Mouse (Mus musculus): ENCODE results near the gene Spef1. TPM values are rescaled to one million over a fixed set of nuclear protein-coding genes. Genes with fewer than 3 reads are reported as not detected.

Gene Spef1
- polyA plus RNA-seq, 1 experiment from 2014 or later = 11.2 TPM

DNA sequence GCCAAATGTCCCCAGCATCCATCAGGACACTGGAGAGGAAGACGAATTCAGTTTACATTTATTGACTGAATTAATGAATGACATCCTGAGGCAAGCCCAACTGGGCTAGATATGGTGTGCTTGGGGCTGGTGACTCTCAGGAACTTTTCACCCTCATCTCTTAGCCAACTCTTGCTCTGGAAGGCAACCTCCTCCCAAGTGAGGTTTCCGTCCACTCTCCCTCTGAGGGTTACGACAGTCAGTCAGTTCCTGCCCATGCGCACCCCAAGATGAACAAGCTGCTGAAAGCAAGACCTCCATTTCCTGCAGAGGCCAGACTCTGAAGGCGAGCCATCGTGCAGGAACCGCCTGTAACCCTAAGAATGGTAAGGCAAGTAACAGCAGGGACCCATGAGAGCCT lies 30.1 kb downstream of the Spef1 start:
- Histone ChIP-seq H3K27me3 (ENCODE audit: control insufficient read depth, insufficient read depth, low read depth, low read length) (no peaks in the 10 kb centered on the region), H3K4me2 (ENCODE audit: low read length) (no peak overlapping the region), H3K36me3 (ENCODE audit: control insufficient read depth, insufficient read depth, low read length) (no peaks in the 10 kb centered on the region; the same call in 1 of the 2 replicates), H3K9me3 (replicated peaks; ENCODE audit: control insufficient read depth, low read length, poor library complexity, severe bottlenecking) (no peaks in the 10 kb centered on the region), H3K4me1 (ENCODE audit: control insufficient read depth, insufficient read depth, low read length) (peaks cover 25% of the 10 kb centered on the region), H3K27ac (ENCODE audit: low read length) (no peak overlapping the region), H3K4me3 (ENCODE audit: low read depth, low read length) (no peak overlapping the region), H3K9ac (ENCODE audit: low read depth, low read length) (no peak overlapping the region)
- WGBS = 91% methylated on average over 7 of the region's 7 CpGs
- ATAC-seq = no peak

DNA sequence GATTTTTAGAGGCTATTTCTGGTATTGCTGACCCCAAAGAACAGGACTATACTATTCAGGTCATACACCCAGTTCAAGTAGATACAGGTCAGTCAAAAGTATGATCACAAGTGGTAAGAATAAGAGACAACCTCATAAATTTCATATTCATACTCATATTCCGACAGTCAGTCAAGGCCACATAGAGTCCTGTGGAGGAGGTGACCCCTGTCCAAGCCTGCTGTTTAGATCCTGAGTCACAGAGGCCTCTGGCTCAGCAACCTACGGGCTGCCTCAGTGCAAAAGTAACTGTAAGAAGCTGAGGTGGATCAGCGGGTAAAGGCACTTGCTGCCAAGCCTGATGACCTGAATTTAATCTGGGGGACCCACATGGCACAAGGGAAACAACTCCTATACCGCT lies 33.0 kb downstream of the Spef1 start:
- H3K27me3 ChIP-seq (ENCODE audit: control insufficient read depth, insufficient read depth, low read depth, low read length) = no peaks in the 10 kb centered on the region
- H3K4me2 ChIP-seq (ENCODE audit: low read length) = no peak overlapping the region
- no peak for ATAC-seq
- H3K9me3 ChIP-seq (replicated peaks; ENCODE audit: control insufficient read depth, low read length, poor library complexity, severe bottlenecking) = no peaks in the 10 kb centered on the region
- H3K9ac ChIP-seq (ENCODE audit: low read depth, low read length) = no peak overlapping the region
- peaks cover 4% of the 10 kb centered on the region; the same call in 1 of the 2 replicates for H3K36me3 ChIP-seq (ENCODE audit: control insufficient read depth, insufficient read depth, low read length)
- 93% methylated on average over 4 of the region's 4 CpGs for WGBS
- peaks cover 18% of the 10 kb centered on the region for H3K4me1 ChIP-seq (ENCODE audit: control insufficient read depth, insufficient read depth, low read length)
- no peak overlapping the region for H3K27ac ChIP-seq (ENCODE audit: low read length)
- H3K4me3 ChIP-seq (ENCODE audit: low read depth, low read length) = no peak overlapping the region

DNA sequence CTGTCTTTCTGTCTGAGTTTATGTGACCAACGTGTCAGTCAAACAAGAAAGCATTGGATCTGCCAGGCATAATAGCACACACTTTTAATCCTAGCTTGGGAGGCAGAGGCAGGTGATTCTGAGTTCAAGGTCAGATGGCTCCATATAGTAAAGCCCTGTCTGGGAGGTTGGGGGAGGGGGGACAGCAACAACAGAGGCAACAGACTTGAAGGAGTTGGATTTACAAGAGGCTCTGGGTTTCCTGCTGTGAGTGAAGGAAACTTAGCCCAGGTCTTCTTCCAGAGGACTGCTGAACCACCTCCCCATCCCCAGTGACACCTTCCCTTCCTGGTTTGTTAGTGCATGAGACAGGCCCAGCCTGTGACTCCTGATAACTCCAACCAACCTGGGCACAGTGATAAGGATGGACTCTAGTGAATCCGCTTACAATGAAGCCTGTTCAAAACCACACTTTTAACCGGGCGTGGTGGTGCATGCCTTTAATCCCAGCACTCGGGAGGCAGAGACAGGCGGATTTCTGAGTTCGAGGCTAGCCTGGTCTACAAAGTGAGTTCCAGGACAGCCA lies 34.8 kb downstream of the Spef1 start:
- H3K27me3 ChIP-seq (ENCODE audit: control insufficient read depth, insufficient read depth, low read depth, low read length) = no peaks in the 10 kb centered on the region
- no peak overlapping the region for H3K27ac ChIP-seq (ENCODE audit: low read length)
- no peak overlapping the region for H3K4me3 ChIP-seq (ENCODE audit: low read depth, low read length)
- no peak overlapping the region for H3K9ac ChIP-seq (ENCODE audit: low read depth, low read length)
- H3K4me2 ChIP-seq (ENCODE audit: low read length) = no peak overlapping the region
- peaks cover 19% of the 10 kb centered on the region for H3K36me3 ChIP-seq (ENCODE audit: control insufficient read depth, insufficient read depth, low read length)
- H3K9me3 ChIP-seq (replicated peaks; ENCODE audit: control insufficient read depth, low read length, poor library complexity, severe bottlenecking) = no peaks in the 10 kb centered on the region
- no peaks in the 10 kb centered on the region; the same call in 1 of the 2 replicates for H3K4me1 ChIP-seq (ENCODE audit: control insufficient read depth, insufficient read depth, low read length)
- no peak for ATAC-seq
- WGBS = 94% methylated on average over 7 of the region's 7 CpGs

DNA sequence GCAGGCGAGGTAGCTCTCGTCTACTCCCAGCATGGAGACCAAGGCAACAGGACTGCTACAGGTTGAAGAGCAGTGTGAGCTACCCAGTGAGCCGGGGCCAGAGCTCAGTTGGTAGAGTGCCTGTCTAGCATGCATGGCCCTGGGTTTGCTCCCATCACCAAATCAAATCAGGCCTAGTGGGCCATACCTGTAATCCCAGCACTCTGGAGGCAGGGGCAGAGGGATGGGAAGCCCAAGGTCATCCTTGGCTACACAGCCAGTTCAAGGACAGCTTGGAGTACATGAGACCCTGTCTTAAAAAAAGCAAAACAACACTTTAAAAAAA lies 37.9 kb downstream of the Spef1 start:
- H3K9me3 ChIP-seq (replicated peaks; ENCODE audit: control insufficient read depth, low read length, poor library complexity, severe bottlenecking) = no peaks in the 10 kb centered on the region
- H3K27me3 ChIP-seq (ENCODE audit: control insufficient read depth, insufficient read depth, low read depth, low read length) = no peaks in the 10 kb centered on the region
- no peaks in the 10 kb centered on the region for H3K4me1 ChIP-seq (ENCODE audit: control insufficient read depth, insufficient read depth, low read length)
- no peak for ATAC-seq
- no peak overlapping the region for H3K27ac ChIP-seq (ENCODE audit: low read length)
- H3K9ac ChIP-seq (ENCODE audit: low read depth, low read length) = no peak overlapping the region
- no peak overlapping the region for H3K4me2 ChIP-seq (ENCODE audit: low read length)
- WGBS = 97% methylated on average over 3 of the region's 3 CpGs
- H3K4me3 ChIP-seq (ENCODE audit: low read depth, low read length) = no peak overlapping the region
- peaks cover 37% of the 10 kb centered on the region for H3K36me3 ChIP-seq (ENCODE audit: control insufficient read depth, insufficient read depth, low read length)

DNA sequence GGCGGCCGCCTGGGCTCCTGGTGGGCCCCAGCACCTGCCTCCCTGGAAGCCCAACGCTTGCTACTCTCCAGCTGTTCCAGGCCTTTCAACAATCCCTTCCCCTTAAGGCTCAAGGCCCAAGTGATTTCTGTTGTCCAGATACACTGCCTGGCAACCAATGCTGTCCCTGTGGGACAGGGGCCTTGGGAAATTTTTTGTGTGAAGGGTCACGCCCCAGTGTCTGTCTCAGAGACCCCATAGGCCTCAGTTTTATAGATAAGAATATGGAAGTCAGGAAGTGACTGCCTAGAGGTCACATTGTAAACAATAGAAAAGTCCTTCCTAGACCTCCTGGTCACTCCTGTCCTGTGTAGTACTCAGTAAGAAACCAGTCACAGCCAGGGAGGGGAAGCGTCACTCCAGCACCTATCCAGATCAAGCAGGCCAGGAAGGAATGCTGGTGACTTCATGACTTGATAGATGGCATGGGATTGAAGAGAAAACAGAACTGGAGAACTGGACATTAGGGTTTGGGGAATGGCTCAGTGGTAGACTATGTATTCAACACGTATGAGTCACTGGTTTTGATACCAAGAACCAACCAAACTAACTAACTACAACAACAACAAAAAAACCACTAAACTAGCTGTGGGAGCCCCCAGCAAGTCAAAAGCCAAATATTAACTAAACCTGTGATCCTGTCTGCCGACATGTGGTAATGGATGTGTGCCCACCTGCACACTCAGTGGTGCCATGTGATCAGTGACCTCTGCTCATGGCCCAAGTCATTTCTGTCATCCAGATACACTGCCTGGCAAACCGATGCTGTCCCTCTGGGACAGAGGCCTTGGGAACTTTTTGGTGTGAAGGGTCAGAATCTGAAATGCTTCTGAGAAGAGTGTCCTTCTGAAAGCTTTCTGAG lies 38.5 kb downstream of the Spef1 start:
- H3K4me3 ChIP-seq (ENCODE audit: low read depth, low read length) = no peak overlapping the region
- no peaks in the 10 kb centered on the region for H3K4me1 ChIP-seq (ENCODE audit: control insufficient read depth, insufficient read depth, low read length)

DNA sequence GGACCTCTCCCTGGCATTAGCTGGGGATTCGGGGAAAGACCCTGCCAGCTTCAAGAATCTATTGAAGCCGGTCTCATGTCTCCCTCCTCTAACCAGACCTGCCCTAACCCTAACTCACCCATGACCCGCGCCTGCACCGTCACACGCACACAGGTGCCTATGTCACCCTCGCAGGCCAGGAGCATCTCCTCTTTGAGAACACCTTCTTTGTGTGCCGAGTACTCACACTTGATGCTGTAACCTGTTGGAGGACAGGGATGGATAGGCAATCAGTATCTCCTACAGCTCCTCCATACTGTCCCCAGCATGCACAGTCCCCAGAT lies 40.1 kb downstream of the Spef1 start:
- no peaks in the 10 kb centered on the region for H3K27me3 ChIP-seq (ENCODE audit: control insufficient read depth, insufficient read depth, low read depth, low read length)
- H3K4me3 ChIP-seq (ENCODE audit: low read depth, low read length) = no peak overlapping the region
- no peaks in the 10 kb centered on the region for H3K4me1 ChIP-seq (ENCODE audit: control insufficient read depth, insufficient read depth, low read length)
- H3K36me3 ChIP-seq (ENCODE audit: control insufficient read depth, insufficient read depth, low read length) = peaks cover 43% of the 10 kb centered on the region
- no peak overlapping the region for H3K9ac ChIP-seq (ENCODE audit: low read depth, low read length)
- 95% methylated on average over 8 of the region's 8 CpGs for WGBS
- no peak for ATAC-seq
- no peak overlapping the region for H3K27ac ChIP-seq (ENCODE audit: low read length)
- no peak overlapping the region for H3K4me2 ChIP-seq (ENCODE audit: low read length)
- no peaks in the 10 kb centered on the region for H3K9me3 ChIP-seq (replicated peaks; ENCODE audit: control insufficient read depth, low read length, poor library complexity, severe bottlenecking)

More for the DNA sequence above, 38.5 kb downstream of the Spef1 start:
- Histone ChIP-seq H3K27me3 (ENCODE audit: control insufficient read depth, insufficient read depth, low read depth, low read length) (no peaks in the 10 kb centered on the region), H3K27ac (ENCODE audit: low read length) (no peak overlapping the region), H3K4me2 (ENCODE audit: low read length) (no peak overlapping the region), H3K9me3 (replicated peaks; ENCODE audit: control insufficient read depth, low read length, poor library complexity, severe bottlenecking) (no peaks in the 10 kb centered on the region), H3K36me3 (ENCODE audit: control insufficient read depth, insufficient read depth, low read length) (peaks cover 40% of the 10 kb centered on the region), H3K9ac (ENCODE audit: low read depth, low read length) (no peak overlapping the region)
- WGBS = 91% methylated on average over 8 of the region's 8 CpGs
- ATAC-seq = no peak

DNA sequence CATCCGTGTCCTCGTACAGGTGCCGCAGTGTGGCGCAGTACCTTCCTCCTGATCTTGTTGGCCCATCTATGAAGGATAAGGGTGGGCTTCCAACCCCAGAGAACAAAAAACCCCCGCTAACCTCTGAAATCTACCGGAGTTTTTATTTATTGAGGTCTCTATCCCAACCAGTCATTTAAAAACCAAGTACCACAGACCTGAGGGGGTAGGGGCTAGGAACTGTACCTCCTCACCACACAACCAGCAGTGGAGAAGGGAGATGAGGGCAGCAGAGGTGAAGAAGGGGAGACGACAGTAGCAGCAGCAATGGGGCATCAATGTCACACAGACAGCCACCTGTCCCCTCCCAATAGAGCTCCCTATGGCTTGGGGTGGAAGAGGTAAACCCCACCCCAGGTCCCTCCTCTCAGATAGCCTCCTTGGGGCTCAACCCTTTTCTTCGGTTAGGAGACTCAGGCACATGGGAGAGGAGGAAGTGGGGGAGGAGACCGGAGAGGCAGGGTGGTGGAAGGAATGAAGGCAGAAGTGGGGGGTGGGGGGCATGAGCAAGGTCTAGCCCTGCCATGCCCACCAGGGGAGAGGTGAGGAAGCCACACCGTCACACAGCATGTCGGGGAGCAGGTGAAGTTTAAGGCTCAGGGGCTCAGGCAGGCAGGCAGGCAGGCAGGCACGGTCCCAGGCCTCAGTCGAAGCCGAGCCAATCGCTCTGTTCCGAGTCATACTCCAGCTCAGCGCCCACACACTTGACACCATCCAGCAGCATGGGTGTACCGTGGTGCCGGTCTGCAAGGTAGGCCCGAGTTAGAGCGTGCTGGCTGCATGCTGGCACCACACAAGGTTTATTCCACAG lies 40.7 kb downstream of the Spef1 start:
- peaks cover 43% of the 10 kb centered on the region for H3K36me3 ChIP-seq (ENCODE audit: control insufficient read depth, insufficient read depth, low read length)
- H3K27me3 ChIP-seq (ENCODE audit: control insufficient read depth, insufficient read depth, low read depth, low read length) = no peaks in the 10 kb centered on the region
- H3K9me3 ChIP-seq (replicated peaks; ENCODE audit: control insufficient read depth, low read length, poor library complexity, severe bottlenecking) = no peaks in the 10 kb centered on the region
- 95% methylated on average over 21 of the region's 21 CpGs for WGBS
- H3K9ac ChIP-seq (ENCODE audit: low read depth, low read length) = no peak overlapping the region; the same call in 1 of the 2 replicates
- H3K4me2 ChIP-seq (ENCODE audit: low read length) = no peak overlapping the region
- no peak overlapping the region for H3K27ac ChIP-seq (ENCODE audit: low read length)
- no peak for ATAC-seq
- no peak overlapping the region for H3K4me3 ChIP-seq (ENCODE audit: low read depth, low read length)
- no peaks in the 10 kb centered on the region for H3K4me1 ChIP-seq (ENCODE audit: control insufficient read depth, insufficient read depth, low read length)

DNA sequence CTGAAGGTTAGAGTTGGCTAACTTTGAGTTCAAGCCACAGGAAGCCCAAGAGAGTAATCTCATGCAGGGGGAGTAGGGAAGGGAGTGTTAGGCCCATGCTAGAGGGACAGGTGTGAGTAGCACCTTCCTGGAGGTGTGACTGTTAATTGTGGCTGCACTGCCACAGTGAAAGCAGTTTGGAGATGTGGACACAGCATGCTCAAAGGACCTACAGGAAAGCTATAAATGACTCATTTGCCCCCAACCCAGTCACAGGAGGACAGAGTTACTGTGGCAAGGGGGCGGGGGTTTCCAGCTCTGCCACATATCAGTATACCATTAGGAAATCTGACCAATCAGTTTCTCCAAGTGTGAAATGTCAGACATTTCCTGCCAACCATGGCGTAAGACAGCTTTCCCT lies 41.5 kb downstream of the Spef1 start:
- Histone ChIP-seq H3K4me3 (ENCODE audit: low read depth, low read length) (no peak overlapping the region), H3K36me3 (ENCODE audit: control insufficient read depth, insufficient read depth, low read length) (peaks cover 43% of the 10 kb centered on the region), H3K4me1 (ENCODE audit: control insufficient read depth, insufficient read depth, low read length) (no peaks in the 10 kb centered on the region), H3K27ac (ENCODE audit: low read length) (no peak overlapping the region), H3K27me3 (ENCODE audit: control insufficient read depth, insufficient read depth, low read depth, low read length) (no peaks in the 10 kb centered on the region), H3K9me3 (replicated peaks; ENCODE audit: control insufficient read depth, low read length, poor library complexity, severe bottlenecking) (no peaks in the 10 kb centered on the region), H3K4me2 (ENCODE audit: low read length) (no peak overlapping the region), H3K9ac (ENCODE audit: low read depth, low read length) (no peak overlapping the region)
- no peak for ATAC-seq
- 88% methylated on average over 2 of the region's 2 CpGs for WGBS

DNA sequence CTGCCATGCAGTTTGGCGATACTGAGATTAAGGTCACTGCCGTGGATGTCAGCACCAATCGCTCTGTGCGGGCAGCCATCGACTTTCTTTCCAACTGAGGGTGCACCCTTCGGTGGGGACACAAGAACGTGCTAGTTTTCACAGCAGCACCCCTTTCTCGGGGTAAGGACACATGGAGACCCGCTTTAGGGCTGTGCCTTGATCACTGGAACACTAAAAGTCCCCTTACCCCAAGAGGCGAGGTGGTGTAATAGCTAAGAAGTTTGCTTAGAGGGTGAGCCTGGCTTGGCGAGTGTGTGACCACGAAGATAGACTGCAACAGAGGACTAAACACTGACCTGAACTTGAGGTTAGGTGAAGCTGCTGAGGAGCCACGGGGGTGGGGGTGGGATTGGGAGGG lies 42.0 kb downstream of the Spef1 start:
- H3K9me3 ChIP-seq (replicated peaks; ENCODE audit: control insufficient read depth, low read length, poor library complexity, severe bottlenecking) = no peaks in the 10 kb centered on the region
- H3K4me1 ChIP-seq (ENCODE audit: control insufficient read depth, insufficient read depth, low read length) = no peaks in the 10 kb centered on the region
- no peak overlapping the region for H3K4me3 ChIP-seq (ENCODE audit: low read depth, low read length)
- H3K36me3 ChIP-seq (ENCODE audit: control insufficient read depth, insufficient read depth, low read length) = peaks cover 43% of the 10 kb centered on the region
- ATAC-seq = no peak
- no peak overlapping the region for H3K27ac ChIP-seq (ENCODE audit: low read length)
- H3K4me2 ChIP-seq (ENCODE audit: low read length) = no peak overlapping the region
- 76% methylated on average over 13 of the region's 13 CpGs for WGBS
- H3K9ac ChIP-seq (ENCODE audit: low read depth, low read length) = no peak overlapping the region
- H3K27me3 ChIP-seq (ENCODE audit: control insufficient read depth, insufficient read depth, low read depth, low read length) = no peaks in the 10 kb centered on the region
